Mouse (Mus musculus): ENCODE data around the gene Lyar. TPM values are rescaled to one million over a fixed set of nuclear protein-coding genes. Genes with fewer than 3 reads are reported as not detected.

The Lyar gene
- total RNA-seq (2021) (10 to 100 TPM; 16.8 to 20.5 TPM), polyA plus RNA-seq (2012; rRNA removed) (5.4 and 7.4 TPM in 2 replicates)
- long read RNA-seq, transcript Lyar-201 (9 exons, 1,563 nt), result major isoform, 27 of 27 reads
- long read RNA-seq, partial matches to known transcripts, result 0 of 27 reads
- long read RNA-seq, other reads (novel, unspliced or antisense), result 0 of 27 reads

DNA sequence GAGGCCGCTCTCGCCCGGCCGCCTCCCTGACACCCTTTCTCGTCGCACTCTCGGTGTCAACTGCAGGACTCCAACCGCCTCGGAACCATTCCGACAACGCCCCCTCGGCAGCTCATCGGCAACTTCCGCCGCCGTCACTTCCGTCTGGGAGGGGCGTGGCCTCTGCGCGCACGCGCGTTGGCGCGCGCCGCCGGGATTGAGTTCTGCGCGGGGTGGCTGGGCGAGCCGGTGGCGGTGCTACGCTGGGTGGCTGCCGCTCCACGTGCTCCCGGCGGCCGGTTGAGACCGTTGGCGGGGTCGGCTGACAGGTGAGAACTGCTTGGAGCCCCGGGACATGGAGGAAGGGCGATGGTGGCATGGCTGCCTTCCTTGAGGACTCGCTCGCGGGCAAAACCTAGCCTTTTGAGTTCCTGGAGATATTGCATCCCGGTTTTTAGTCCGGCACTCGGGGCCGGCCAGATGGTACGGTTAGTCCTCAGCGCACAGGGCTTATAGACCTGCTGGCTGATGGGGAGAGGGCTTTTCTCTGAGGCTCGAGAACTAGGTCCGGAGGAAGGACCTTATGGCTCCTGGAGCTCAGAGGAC, at the start of gene Lyar, which contains the start of gene Zbtb49:
Lyar (plus strand) TSS at position 143 of the 585 bp plus-strand sequence.
Zbtb49 (minus strand) TSS at position 130 of the 585 bp plus-strand sequence.
- Histone ChIP-seq H3K4me1 (ENCODE audit: control insufficient read depth, insufficient read depth, low read length) (peaks cover 4% of the 10 kb centered on the region), H3K27me3 (ENCODE audit: control insufficient read depth, insufficient read depth, low read length) (no peaks in the 10 kb centered on the region), H3K36me3 (ENCODE audit: control insufficient read depth, insufficient read depth, low read length) (no peaks in the 10 kb centered on the region), H3K79me2 (replicated peaks; ENCODE audit: control insufficient read depth, insufficient read depth, low read length) (0 out of 2 replicates have a peak, but pooled peaks cover 1% of the 10 kb centered on the region), H3K4me3 (peak within 1 kb of the TSS; percentile 78), H3K27ac (peak within 1 kb of the TSS; percentile 83), H3K9ac (ENCODE audit: low read depth, low read length) (peak within 1 kb of the TSS; percentile 95)
- WGBS, result under 1% methylated on average over 55 of the region's 55 CpGs
- DNase-seq, result peak; percentile 95 to 99
- TF ChIP-seq EP300 (IDR thresholded peaks at IDR 0.05; ENCODE audit: insufficient read depth, low read depth, low read length), result 0 out of 2 replicates have a peak, but pooled peaks have one; percentile 21
- no peak for TF ChIP-seq CTCF (IDR thresholded peaks at IDR 0.05)
- TF ChIP-seq POLR2A (IDR thresholded peaks at IDR 0.05; ENCODE audit: insufficient read depth, low read depth, low read length), result peak; percentile 75
- intact Hi-C loops (cut with DNase I), result loop anchor here (1.0 kb wide), 1 partner anchor 40 kb away; the partner anchor contains the start of gene Tmem128

- WGBS, result 46% methylated on average over 5 of the region's 5 CpGs
- no peaks in the 10 kb centered on the region for H3K79me2 ChIP-seq (replicated peaks; ENCODE audit: control insufficient read depth, insufficient read depth, low read length)
- TF ChIP-seq POLR2A (IDR thresholded peaks at IDR 0.05; ENCODE audit: insufficient read depth, low read depth, low read length) (no peak), CTCF (IDR thresholded peaks at IDR 0.05) (no peak), EP300 (IDR thresholded peaks at IDR 0.05; ENCODE audit: insufficient read depth, low read depth, low read length) (no peak)
- no peak overlapping the region for H3K27ac ChIP-seq
- no peak overlapping the region for H3K4me3 ChIP-seq
- intact Hi-C loops (cut with DNase I), result no loop called here
- no peak overlapping the region for H3K9ac ChIP-seq (ENCODE audit: low read depth, low read length)
- no peak for DNase-seq
- no peaks in the 10 kb centered on the region for H3K36me3 ChIP-seq (ENCODE audit: control insufficient read depth, insufficient read depth, low read length)
- no peaks in the 10 kb centered on the region for H3K27me3 ChIP-seq (ENCODE audit: control insufficient read depth, insufficient read depth, low read length)
- no peaks in the 10 kb centered on the region for H3K4me1 ChIP-seq (ENCODE audit: control insufficient read depth, insufficient read depth, low read length)
Observed at GRCm38 (mm10) chr5:38173766-38174165, 46.5 kb upstream of the Lyar start.

DNA sequence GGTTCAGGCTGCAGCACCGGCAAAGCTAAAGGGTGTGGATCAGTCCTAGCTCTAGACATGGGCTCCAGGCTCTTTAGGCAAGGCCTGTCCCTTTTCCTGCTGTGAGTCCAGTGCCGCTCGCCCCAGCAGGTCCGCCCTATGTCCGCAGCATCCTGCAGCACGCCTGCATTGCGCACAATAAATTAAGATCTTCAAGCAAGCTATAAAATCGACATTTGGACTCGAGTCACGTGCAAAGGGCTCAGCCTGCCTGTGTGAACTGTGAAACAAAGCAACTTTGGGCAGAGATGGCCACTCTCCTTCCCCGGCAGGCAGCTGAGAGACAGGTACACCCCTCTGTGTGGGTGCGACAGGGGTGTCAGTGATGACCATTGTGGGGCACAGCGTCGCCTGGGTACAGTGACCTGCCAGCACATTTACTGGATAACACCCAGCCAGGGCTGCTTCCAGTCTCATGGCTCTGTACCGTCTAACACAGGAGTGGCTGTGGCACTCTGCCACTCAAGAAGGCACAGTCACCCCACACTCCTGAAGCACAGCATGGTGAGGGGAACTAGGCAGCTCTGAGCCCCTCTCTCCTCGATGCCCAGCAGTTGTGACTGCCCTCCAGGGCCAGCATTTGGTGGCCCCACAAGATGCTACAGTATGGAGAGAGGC, 45.9 kb upstream of the Lyar start:
- Histone ChIP-seq H3K27me3 (ENCODE audit: control insufficient read depth, insufficient read depth, low read length) (no peaks in the 10 kb centered on the region), H3K27ac (no peak overlapping the region), H3K9ac (ENCODE audit: low read depth, low read length) (no peak overlapping the region), H3K79me2 (replicated peaks; ENCODE audit: control insufficient read depth, insufficient read depth, low read length) (no peaks in the 10 kb centered on the region), H3K36me3 (ENCODE audit: control insufficient read depth, insufficient read depth, low read length) (no peaks in the 10 kb centered on the region), H3K4me3 (no peak overlapping the region), H3K4me1 (ENCODE audit: control insufficient read depth, insufficient read depth, low read length) (no peaks in the 10 kb centered on the region)
- TF ChIP-seq POLR2A (IDR thresholded peaks at IDR 0.05; ENCODE audit: insufficient read depth, low read depth, low read length) (no peak), EP300 (IDR thresholded peaks at IDR 0.05; ENCODE audit: insufficient read depth, low read depth, low read length) (no peak), CTCF (IDR thresholded peaks at IDR 0.05) (no peak)
- no peak for DNase-seq
- intact Hi-C loops (cut with DNase I), result no loop called here
- 78% methylated on average over 16 of the region's 16 CpGs for WGBS

GRCm38 (mm10) chr5:38184688-38185285, 35.5 kb upstream of the Lyar start:
- TF ChIP-seq EP300 (IDR thresholded peaks at IDR 0.05; ENCODE audit: insufficient read depth, low read depth, low read length) (no peak), POLR2A (IDR thresholded peaks at IDR 0.05; ENCODE audit: insufficient read depth, low read depth, low read length) (no peak), CTCF (IDR thresholded peaks at IDR 0.05) (no peak)
- intact Hi-C loops (cut with DNase I), result no loop called here
- 70% methylated on average over 6 of the region's 6 CpGs for WGBS

GRCm38 (mm10) chr5:38187006-38187405, 33.3 kb upstream of the Lyar start:
- no peak overlapping the region for H3K9ac ChIP-seq (ENCODE audit: low read depth, low read length)
- no peaks in the 10 kb centered on the region; the same call in 1 of the 2 replicates for H3K27me3 ChIP-seq (ENCODE audit: control insufficient read depth, insufficient read depth, low read length)
- TF ChIP-seq POLR2A (IDR thresholded peaks at IDR 0.05; ENCODE audit: insufficient read depth, low read depth, low read length) (no peak), CTCF (IDR thresholded peaks at IDR 0.05) (no peak), EP300 (IDR thresholded peaks at IDR 0.05; ENCODE audit: insufficient read depth, low read depth, low read length) (no peak)
- H3K36me3 ChIP-seq (ENCODE audit: control insufficient read depth, insufficient read depth, low read length), result no peaks in the 10 kb centered on the region
- WGBS, result 73% methylated on average over 2 of the region's 2 CpGs
- intact Hi-C loops (cut with DNase I), result no loop called here
- H3K4me1 ChIP-seq (ENCODE audit: control insufficient read depth, insufficient read depth, low read length), result no peaks in the 10 kb centered on the region
- DNase-seq, result no peak
- H3K4me3 ChIP-seq, result no peak overlapping the region
- no peak overlapping the region for H3K27ac ChIP-seq
- H3K79me2 ChIP-seq (replicated peaks; ENCODE audit: control insufficient read depth, insufficient read depth, low read length), result no peaks in the 10 kb centered on the region

More at GRCm38 (mm10) chr5:38184688-38185285, 35.5 kb upstream of the Lyar start:
- H3K9ac ChIP-seq (ENCODE audit: low read depth, low read length), result no peak overlapping the region
- no peaks in the 10 kb centered on the region for H3K79me2 ChIP-seq (replicated peaks; ENCODE audit: control insufficient read depth, insufficient read depth, low read length)
- no peak for DNase-seq
- H3K36me3 ChIP-seq (ENCODE audit: control insufficient read depth, insufficient read depth, low read length), result no peaks in the 10 kb centered on the region
- no peak overlapping the region for H3K27ac ChIP-seq
- H3K4me1 ChIP-seq (ENCODE audit: control insufficient read depth, insufficient read depth, low read length), result no peaks in the 10 kb centered on the region
- no peaks in the 10 kb centered on the region; the same call in 1 of the 2 replicates for H3K27me3 ChIP-seq (ENCODE audit: control insufficient read depth, insufficient read depth, low read length)
- H3K4me3 ChIP-seq, result no peak overlapping the region
